Mouse (Mus musculus) brain, embryonic 14.5 days (tissue): ENCODE measurements around the gene C1qtnf1. TPM values are rescaled to one million over a fixed set of nuclear protein-coding genes. Genes with fewer than 3 reads are reported as not detected.

Experiments
- DNase-seq: peaks from one replicate; pipeline ENCODE4 v3.0.0-alpha.2; 2011; ENCODE audit warnings: low read depth
- CTCF ChIP-seq: fragments of 200-500 bp; IDR thresholded peaks from 2 replicates; pipeline ENCODE4 v1.5.1; 2012; ENCODE audit warnings: inconsistent platforms, mild to moderate bottlenecking, moderate library complexity, borderline replicate concordance; ENCODE audit not compliant: insufficient read depth, insufficient read length; ENCODE audit errors: extremely low read depth
- POLR2A ChIP-seq: fragments of 200-500 bp; IDR thresholded peaks from 2 replicates; pipeline ENCODE4 v1.6.1; 2012; ENCODE audit warnings: mild to moderate bottlenecking, inconsistent platforms, borderline replicate concordance; ENCODE audit not compliant: poor library complexity, insufficient read depth, insufficient read length, severe bottlenecking; ENCODE audit errors: extremely low read depth
- polyA plus RNA-seq: library from polyadenylated mRNA; depleted of rRNA; stranded (reverse); fragments of >200 nt; gene quantifications from 2 replicates; pipeline ENCODE4 v1.2.3, GENCODE M21; 2012

The C1qtnf1 gene
- polyA plus RNA-seq, 1 experiment: 5.9 TPM

- TF ChIP-seq CTCF (peak; percentile 96), POLR2A (no peak)
- DNase-seq: peak; percentile 84
Measured at GRCm38 (mm10) chr11:118445843-118446242, 17.8 kb downstream of the C1qtnf1 start.

DNA sequence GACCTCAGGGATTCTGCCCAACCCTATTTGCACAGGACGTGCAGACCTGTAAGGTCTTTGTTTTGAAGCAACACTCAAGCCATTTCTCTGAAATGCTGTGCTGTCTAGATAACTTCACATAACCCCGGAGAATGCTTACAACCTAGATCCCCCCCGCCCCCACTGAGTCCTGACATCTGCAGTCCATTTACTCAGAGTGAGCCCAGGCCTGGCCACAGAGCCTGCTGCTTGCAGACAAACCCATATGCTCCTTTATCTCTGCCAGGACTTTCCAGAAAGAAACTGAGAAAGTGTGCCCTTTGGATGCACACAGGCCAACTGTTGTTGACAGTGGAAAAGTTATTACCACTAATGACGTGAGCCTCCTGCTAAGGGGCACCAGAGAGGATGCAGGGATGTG is 19.3 kb downstream of the C1qtnf1 start:
- no peak for DNase-seq
- TF ChIP-seq CTCF: no peak
- no peak for TF ChIP-seq POLR2A

DNA sequence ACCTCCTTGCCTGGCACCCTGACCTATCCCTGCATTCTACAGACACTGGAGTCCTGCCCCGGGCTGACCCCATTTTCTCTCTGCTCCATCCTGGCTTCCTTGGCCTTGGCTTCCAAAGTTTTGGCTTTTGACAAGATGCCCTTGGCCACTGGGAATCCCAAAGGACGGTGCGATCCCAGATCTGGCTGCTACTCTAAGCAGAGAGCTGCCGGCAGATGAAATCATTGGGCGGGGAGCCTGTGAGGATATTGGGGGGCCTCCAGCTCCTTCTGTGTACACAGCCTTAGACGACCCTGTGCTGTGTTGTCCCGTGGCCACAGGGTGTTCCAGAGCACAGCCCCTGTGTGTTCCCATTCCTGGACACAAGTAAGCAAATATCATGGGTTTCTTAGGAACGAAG is 20.4 kb downstream of the C1qtnf1 start:
- no peak for TF ChIP-seq POLR2A

GRCm38 (mm10) chr11:118451211-118451610 is 23.2 kb downstream of the C1qtnf1 start:
- DNase-seq: no peak
- TF ChIP-seq CTCF (no peak), POLR2A (no peak)

More for the DNA sequence above, 20.4 kb downstream of the C1qtnf1 start:
- DNase-seq: no peak

DNA sequence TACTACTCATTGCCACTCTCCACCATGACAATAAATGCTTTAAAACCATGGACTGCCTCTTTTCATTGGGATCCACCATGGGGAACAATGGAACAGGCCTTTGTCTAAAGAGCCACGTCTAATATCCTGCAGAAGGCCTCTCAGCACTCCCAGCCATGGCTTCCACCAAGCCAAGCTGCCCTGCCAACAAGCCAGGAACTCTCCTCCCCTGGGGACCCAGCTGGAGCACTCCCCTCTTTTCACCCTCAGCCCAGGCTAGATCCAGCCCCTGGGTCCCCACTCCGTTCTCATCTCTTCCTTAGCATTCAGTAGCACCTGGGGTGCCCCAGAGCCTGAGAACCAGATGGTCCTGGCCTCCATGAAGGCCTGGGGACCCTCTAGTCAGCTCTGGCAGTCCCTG is 25.0 kb downstream of the C1qtnf1 start:
- TF ChIP-seq CTCF (no peak), POLR2A (no peak)
- no peak for DNase-seq

- DNase-seq: no peak
- no peak for TF ChIP-seq CTCF
Measured at GRCm38 (mm10) chr11:118453886-118454671, 26.1 kb downstream of the C1qtnf1 start.

GRCm38 (mm10) chr11:118455788-118456187 is 27.8 kb downstream of the C1qtnf1 start:
- DNase-seq: no peak
- TF ChIP-seq CTCF: no peak
- no peak for TF ChIP-seq POLR2A

- TF ChIP-seq POLR2A (no peak), CTCF (no peak)
- no peak for DNase-seq
Measured at GRCm38 (mm10) chr11:118456937-118457336, 28.9 kb downstream of the C1qtnf1 start.

DNA sequence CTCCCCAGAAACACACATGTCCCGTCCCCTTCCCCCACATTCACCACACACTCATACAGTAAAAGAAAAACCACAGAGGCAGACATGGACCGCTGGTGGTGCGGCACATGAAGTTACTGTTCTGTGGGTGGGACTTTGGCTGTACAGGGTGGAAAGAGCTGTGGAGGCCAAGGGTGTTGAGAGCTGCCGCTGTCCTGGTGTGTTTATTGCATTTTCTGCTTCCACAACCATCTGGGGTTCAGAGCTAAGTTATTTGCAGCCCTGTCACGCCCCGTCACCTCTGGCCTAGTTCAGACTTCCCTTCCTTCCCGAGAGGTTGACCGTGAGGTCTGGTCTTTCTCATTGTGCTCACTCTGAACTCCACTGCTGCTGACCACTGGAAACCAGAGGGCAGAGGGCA is 31.0 kb downstream of the C1qtnf1 start:
- DNase-seq: no peak
- TF ChIP-seq POLR2A (no peak), CTCF (no peak)

- DNase-seq: no peak
- no peak for TF ChIP-seq POLR2A
- TF ChIP-seq CTCF: no peak
Measured at GRCm38 (mm10) chr11:118459536-118459935, 31.5 kb downstream of the C1qtnf1 start.

DNA sequence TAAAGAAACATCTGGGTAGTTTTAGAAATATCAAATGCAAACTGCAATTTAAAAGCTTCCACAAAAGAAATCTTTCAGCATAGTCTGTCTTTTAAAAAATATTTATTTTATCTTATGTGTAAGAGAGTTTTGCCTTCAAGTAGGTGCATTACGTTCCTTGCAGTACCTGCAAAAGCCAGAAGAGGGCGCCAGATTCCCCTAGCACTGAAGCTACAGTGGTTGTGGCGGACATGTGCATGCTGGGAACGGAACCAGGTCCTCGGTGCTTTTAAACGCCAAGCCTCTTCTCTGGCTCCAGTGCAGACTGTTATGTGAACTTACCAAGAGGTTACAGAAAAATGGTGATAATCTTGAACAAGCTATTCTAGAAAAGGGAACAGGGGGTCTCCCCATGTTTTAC is 32.3 kb downstream of the C1qtnf1 start:
- no peak for DNase-seq
- TF ChIP-seq CTCF: peak; percentile 67
- TF ChIP-seq POLR2A: no peak

- no peak for DNase-seq
- TF ChIP-seq CTCF: no peak
- no peak for TF ChIP-seq POLR2A
Measured at GRCm38 (mm10) chr11:118467441-118468035, 39.5 kb downstream of the C1qtnf1 start.

DNA sequence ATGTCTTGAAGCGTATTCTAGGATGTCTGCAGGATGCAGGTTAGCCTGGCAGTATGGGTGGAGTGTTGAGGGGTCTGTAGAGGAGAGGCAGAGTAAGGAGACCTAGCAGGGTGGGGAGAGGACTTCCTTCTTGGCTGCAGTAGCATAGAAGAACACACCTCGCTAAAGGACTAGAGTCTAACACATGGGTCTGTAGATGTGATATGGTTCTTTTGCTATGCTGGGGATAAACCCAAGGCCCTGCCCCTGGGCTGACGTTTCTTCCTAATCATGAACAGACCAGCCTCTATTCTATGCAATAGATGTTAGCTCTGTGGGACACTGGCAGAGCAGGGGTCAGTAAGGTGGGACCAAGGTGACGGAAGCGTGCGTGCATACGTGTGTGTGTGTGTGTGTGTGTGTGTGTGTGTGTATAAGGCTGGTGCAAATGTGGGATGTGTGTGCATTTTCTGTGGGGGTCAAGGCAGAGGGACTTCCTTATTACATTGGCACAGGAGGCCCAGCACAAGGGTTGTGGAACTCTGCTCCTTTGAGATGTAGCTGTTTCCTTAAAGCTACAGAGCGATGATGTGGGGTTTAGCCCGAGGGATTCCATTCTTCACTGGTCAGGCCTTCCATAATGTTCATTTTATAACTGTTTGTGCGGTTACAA is 41.6 kb downstream of the C1qtnf1 start:
- TF ChIP-seq POLR2A: no peak
- no peak for TF ChIP-seq CTCF
- DNase-seq: no peak
